Mouse (Mus musculus) neural tube, embryonic 14.5 days (tissue): ENCODE measurements around the gene Mycbpap. TPM values are rescaled to one million over a fixed set of nuclear protein-coding genes. Genes with fewer than 3 reads are reported as not detected.

Source experiments
- ATAC-seq: fragments of 200-750 bp; cut with Nextera tagmentation; 2 replicates; pipeline ENCODE4 v1.8.0; 2017; ENCODE audit warnings: low read depth, mild to moderate bottlenecking, moderate TSS enrichment, moderate library complexity
- H3K27ac ChIP-seq: fragments of 300-500 bp; sonication (generic); 2 replicates; pipeline ENCODE4 v1.5.1; 2014; ENCODE audit warnings: low read depth, mild to moderate bottlenecking, control low read depth, low read length, moderate library complexity, mixed read lengths
- H3K27me3 ChIP-seq: fragments of 300-500 bp; sonication (generic); 2 replicates; pipeline ENCODE4 v1.6.1; 2014; ENCODE audit warnings: low read length; ENCODE audit not compliant: control insufficient read depth, insufficient read depth
- H3K36me3 ChIP-seq: fragments of 300-500 bp; sonication (generic); 2 replicates; pipeline ENCODE4 v1.6.1; 2014; ENCODE audit warnings: low read length, mixed read lengths; ENCODE audit not compliant: control insufficient read depth, insufficient read depth
- H3K4me1 ChIP-seq: fragments of 300-500 bp; sonication (generic); 2 replicates; pipeline ENCODE4 v1.6.1; 2014; ENCODE audit warnings: low read length; ENCODE audit not compliant: control insufficient read depth, insufficient read depth
- H3K4me2 ChIP-seq: fragments of 300-500 bp; sonication (generic); 2 replicates; pipeline ENCODE4 v1.6.1; 2014; ENCODE audit warnings: mild to moderate bottlenecking, low read depth, low read length, control low read depth
- H3K4me3 ChIP-seq: fragments of 300-500 bp; sonication (generic); 2 replicates; pipeline ENCODE4 v1.5.1; 2014; ENCODE audit warnings: low read depth, low read length, control low read depth, mixed read lengths
- H3K9ac ChIP-seq: fragments of 300-500 bp; sonication (generic); replicated peaks from 2 replicates; pipeline ENCODE4 v1.6.1; 2014; ENCODE audit warnings: low read depth, mild to moderate bottlenecking, control low read depth, low read length, mixed read lengths
- H3K9me3 ChIP-seq: fragments of 300-500 bp; sonication (generic); 2 replicates; pipeline ENCODE4 v1.6.1; 2016; ENCODE audit warnings: low read length; ENCODE audit not compliant: control insufficient read depth
- WGBS: fragments of 180-500 bp; shearing (Covaris S2); extraction: QIAGEN DNeasy Blood & Tissue Kit; methylation state at CpG from one replicate; pipeline ENCODE4 v1.1.7; 2014; 5-methylcytosine and 5-hydroxymethylcytosine counted together
- polyA plus RNA-seq: library from polyadenylated mRNA; unstranded; fragments of >200 nt; fragmentation: Nextera tagmentation; extraction: Ambion mirVana; gene quantifications from 2 replicates; pipeline ENCODE4 v1.2.1, GENCODE M21; 2014

The Mycbpap gene
- polyA plus RNA-seq, 1 experiment from 2014 or later: 2.0 TPM

DNA sequence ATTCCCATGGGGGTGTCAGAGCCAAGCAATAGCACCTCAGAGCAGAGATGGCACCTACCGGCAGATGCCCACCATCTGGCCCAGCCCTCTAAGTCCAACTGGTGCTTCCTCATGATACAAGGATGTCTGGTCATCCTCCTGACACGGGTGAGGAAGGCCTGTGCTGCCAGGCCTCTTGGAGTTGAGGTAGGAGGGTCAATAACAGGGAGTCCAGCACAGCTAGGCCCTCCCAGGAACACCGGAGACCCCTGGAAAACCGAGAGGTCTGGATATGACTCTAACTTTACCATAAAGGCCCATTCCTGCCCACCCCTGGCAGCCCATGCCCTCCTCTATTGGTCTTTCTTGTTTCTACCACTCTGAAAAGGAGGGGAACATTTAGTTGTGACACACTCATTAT is 20.9 kb upstream of the Mycbpap start:
- no peak for ATAC-seq
- Histone ChIP-seq H3K27ac (no peak overlapping the region), H3K9ac (no peak overlapping the region), H3K36me3 (no peaks in the 10 kb centered on the region), H3K4me3 (no peak overlapping the region), H3K4me1 (no peaks in the 10 kb centered on the region), H3K4me2 (no peak overlapping the region), H3K27me3 (no peaks in the 10 kb centered on the region), H3K9me3 (no peaks in the 10 kb centered on the region)
- 87% methylated on average over 4 of the region's 4 CpGs for WGBS

DNA sequence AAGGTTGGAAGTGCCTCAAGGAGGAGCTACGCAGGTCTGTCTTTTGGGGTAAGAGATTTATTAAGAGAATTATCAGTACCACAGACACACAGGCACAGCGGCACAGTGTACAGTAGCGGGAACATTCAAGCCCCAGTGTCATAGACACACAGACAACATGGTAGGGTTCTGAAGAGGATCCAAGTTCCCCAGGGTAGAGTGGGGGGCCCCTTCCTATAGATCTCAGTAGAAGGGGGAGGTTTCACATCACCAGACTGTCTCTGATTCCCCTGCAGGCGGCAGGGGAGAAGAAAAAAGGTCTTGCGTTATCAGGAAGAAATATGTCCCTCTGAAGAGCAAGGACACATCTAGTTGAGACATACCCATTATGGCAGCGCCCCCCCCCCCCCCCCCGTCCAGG is 18.2 kb upstream of the Mycbpap start:
- no peaks in the 10 kb centered on the region for H3K36me3 ChIP-seq
- no peak overlapping the region for H3K9ac ChIP-seq
- no peak for ATAC-seq
- no peaks in the 10 kb centered on the region for H3K4me1 ChIP-seq
- WGBS: 78% methylated on average over 7 of the region's 7 CpGs
- H3K27me3 ChIP-seq: no peaks in the 10 kb centered on the region
- H3K4me3 ChIP-seq: no peak overlapping the region
- no peaks in the 10 kb centered on the region for H3K9me3 ChIP-seq
- H3K27ac ChIP-seq: no peak overlapping the region
- H3K4me2 ChIP-seq: no peak overlapping the region

DNA sequence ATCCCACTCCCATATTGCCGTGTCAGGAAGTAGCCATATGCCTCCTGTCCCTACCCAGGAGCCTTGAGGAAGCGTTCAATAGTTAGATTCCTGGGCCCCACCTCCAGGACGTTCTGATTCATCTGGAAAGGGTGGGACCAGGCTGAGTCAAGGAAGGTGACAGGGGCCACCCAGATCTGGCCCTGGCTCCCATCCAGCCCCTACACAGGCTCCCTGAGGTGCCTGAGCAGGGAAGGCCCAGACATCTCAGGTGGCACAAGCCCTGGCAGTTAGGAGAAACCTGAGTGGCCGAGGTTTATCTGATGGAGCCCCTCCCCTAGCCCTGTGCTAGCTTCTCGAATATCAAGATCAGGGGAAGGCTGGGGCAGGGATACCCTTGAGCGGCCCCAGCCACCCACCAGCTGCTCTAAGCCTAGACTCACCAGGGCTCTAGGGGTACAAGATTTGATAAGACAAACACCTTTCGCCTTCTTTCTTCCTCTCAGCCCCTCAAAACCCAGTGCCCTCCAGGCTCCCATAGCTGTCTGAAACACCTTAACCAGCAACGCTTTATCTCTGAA is 17.3 kb upstream of the Mycbpap start:
- Histone ChIP-seq H3K27ac (no peak overlapping the region), H3K36me3 (no peaks in the 10 kb centered on the region), H3K4me2 (no peak overlapping the region), H3K27me3 (no peaks in the 10 kb centered on the region), H3K9ac (no peak overlapping the region), H3K4me3 (no peak overlapping the region), H3K9me3 (no peaks in the 10 kb centered on the region), H3K4me1 (no peaks in the 10 kb centered on the region)
- no peak for ATAC-seq
- WGBS: 71% methylated on average over 8 of the region's 8 CpGs

DNA sequence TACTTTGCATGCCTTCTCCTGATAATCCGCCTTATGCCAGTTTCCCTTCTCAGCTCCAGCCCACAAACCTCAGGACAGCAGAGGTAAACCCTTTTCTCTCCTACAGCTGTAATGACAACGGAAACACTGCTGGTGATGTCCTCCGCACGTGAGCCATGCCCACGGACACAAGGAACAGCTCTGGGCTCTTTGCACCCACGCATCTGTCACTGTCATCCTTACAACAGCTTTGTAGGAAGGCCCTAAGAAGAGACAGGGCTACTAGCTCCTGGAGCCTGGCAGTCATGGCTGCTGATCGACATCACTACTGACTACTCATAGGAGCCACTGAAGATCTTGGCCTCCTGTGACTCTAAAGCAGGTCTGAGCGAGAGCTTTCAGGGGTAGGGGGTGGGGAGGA is 11.6 kb upstream of the Mycbpap start:
- Histone ChIP-seq H3K4me2 (no peak overlapping the region), H3K4me3 (no peak overlapping the region), H3K9me3 (no peaks in the 10 kb centered on the region), H3K36me3 (no peaks in the 10 kb centered on the region), H3K9ac (no peak overlapping the region), H3K4me1 (no peaks in the 10 kb centered on the region), H3K27ac (no peak overlapping the region), H3K27me3 (no peaks in the 10 kb centered on the region)
- ATAC-seq: no peak
- 78% methylated on average over 8 of the region's 8 CpGs for WGBS

DNA sequence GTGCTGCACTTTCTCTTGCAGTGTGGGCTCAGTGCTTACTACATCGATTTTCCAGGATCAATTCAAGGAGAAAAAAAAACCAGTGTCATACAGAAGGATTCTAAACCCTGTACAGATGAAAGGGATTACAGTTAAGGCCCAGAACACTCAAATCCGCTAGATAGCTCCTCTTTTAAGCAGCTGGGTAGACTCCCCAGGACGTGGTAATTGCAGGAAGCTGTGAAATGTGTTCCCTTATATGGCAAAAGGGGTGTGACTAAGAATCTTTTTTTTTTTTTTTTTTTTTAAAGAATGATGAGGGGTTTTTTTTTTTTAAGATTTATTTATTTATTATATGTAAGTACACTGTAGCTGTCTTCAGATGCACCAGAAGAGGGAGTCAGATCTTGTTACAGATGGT is 7.3 kb upstream of the Mycbpap start:
- Histone ChIP-seq H3K27me3 (no peaks in the 10 kb centered on the region), H3K4me2 (no peak overlapping the region), H3K36me3 (no peaks in the 10 kb centered on the region), H3K9me3 (no peaks in the 10 kb centered on the region), H3K9ac (no peak overlapping the region), H3K4me3 (no peak overlapping the region), H3K27ac (no peak overlapping the region), H3K4me1 (no peaks in the 10 kb centered on the region)
- WGBS: 52% methylated on average over 3 of the region's 3 CpGs
- no peak for ATAC-seq

DNA sequence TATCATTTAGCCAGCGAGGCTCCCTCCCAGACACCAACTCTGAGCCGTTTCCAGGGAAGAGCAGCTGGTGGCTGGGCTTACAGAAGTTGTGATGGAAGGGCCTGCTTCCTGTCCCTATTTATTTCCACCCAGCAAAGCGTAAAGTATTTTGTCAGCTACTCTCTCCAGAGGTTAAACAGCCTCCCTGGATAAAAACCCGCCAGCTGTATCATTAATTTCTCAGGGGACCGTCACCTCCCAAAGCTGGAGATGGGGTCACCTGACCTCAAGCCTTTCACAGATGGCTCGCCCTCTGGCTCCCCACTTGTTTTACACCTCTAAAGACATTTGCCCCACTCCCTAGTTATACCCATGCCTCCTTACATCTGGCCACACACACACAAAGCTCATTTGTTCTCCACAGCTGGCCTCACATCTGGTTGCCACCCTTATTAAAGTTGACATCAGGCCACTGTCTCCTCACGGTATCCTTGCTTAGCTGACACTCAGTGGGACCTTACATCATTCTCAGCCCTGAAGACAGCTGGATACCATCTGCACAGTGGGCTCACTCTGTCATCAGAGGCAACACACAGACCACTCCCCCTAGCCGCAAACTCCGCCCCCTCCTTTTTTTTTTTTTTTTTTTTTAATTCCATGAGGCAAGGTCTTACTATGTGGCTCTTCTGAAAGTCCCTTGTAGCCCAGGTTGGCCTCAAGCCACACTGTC is 4.8 kb upstream of the Mycbpap start:
- Histone ChIP-seq H3K9ac (no peak overlapping the region), H3K4me1 (no peaks in the 10 kb centered on the region), H3K36me3 (no peaks in the 10 kb centered on the region), H3K27ac (no peak overlapping the region), H3K9me3 (no peaks in the 10 kb centered on the region), H3K4me3 (no peak overlapping the region), H3K27me3 (no peaks in the 10 kb centered on the region), H3K4me2 (no peak overlapping the region)
- 47% methylated on average over 9 of the region's 9 CpGs for whole genome bisulfite sequencing
- ATAC-seq: no peak

DNA sequence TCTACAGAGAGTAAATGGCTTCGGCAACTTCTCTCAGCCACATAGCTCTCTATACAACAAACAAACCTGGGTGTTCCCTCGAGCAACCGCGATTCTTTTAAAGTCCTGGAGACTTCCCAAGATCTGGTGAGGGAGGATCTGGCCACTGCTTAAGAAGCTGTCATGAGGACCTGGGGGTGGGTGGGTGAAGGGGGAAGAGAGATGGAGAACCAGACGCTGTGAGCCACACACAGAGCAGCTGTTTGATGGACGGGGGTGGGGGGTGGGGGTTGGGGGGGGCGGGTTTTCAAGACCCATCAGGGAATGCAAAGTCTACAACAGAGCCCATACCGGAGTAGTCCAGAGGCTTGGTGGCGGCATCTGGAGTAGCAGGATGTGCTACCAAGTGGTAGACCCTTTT is 8.1 kb downstream of the Mycbpap start:
- Histone ChIP-seq H3K9me3 (no peaks in the 10 kb centered on the region), H3K27me3 (no peaks in the 10 kb centered on the region), H3K36me3 (no peaks in the 10 kb centered on the region), H3K27ac (no peak overlapping the region), H3K9ac (no peak overlapping the region), H3K4me3 (no peak overlapping the region), H3K4me2 (no peak overlapping the region), H3K4me1 (no peaks in the 10 kb centered on the region)
- no peak for ATAC-seq
- WGBS: 69% methylated on average over 9 of the region's 9 CpGs

DNA sequence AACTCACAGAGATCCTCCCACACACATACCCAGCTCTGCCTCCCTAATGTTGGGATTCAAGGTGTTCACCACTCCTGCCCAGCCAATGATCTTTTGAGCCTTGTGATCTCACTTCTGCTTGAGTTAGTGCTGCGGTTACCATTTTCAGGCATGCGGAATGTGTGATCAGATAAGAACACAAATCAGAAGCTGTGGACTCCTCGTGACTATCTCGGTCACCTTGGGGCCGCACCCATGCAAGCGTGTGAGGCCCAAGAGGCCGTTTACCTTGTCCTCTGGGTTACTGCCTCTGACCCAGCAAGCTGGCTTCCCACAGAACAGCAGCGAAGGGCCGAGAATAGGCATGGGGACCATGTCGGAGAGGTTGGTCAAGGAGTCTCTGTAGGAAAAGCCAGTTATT is 12.6 kb downstream of the Mycbpap start:
- 95% methylated on average over 10 of the region's 10 CpGs for WGBS
- no peak overlapping the region for H3K4me2 ChIP-seq
- H3K9ac ChIP-seq: no peak overlapping the region
- H3K4me1 ChIP-seq: no peaks in the 10 kb centered on the region
- no peak for ATAC-seq
- no peaks in the 10 kb centered on the region for H3K9me3 ChIP-seq
- H3K27ac ChIP-seq: no peak overlapping the region
- H3K4me3 ChIP-seq: no peak overlapping the region
- no peaks in the 10 kb centered on the region for H3K27me3 ChIP-seq
- no peaks in the 10 kb centered on the region for H3K36me3 ChIP-seq

DNA sequence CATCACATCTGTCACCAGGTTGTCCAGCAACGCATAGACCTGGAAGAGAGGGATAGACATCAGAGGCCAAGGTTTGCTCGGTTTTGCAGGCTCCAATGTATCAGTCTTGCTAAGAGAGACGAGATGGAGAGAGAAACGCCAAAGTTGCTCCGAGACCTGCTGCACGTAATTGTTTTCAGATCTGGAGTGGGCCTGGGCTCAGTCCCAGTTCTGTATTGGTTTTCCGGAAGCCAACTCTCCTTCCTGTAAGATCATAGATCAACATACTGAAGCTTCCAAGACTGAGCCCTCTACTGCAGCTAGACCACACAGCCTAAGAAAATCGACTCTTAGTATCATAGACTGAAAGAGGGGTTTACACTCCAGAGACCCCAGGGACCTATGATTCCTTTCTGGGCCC is 20.1 kb downstream of the Mycbpap start:
- Histone ChIP-seq H3K27ac (no peak overlapping the region), H3K4me3 (no peak overlapping the region), H3K9me3 (no peaks in the 10 kb centered on the region), H3K4me2 (no peak overlapping the region), H3K36me3 (no peaks in the 10 kb centered on the region), H3K4me1 (peaks cover 17% of the 10 kb centered on the region), H3K9ac (no peak overlapping the region), H3K27me3 (no peaks in the 10 kb centered on the region)
- WGBS: 91% methylated on average over 8 of the region's 8 CpGs
- no peak for ATAC-seq
